ENCODE assay signal across 15 mouse cellular contexts in genomic region chr9:61673575-61674203, GRCm38 (mm10).
DNase-seq lines count a peak whose midpoint lies in the region; ATAC-seq and TF ChIP-seq lines count a peak whose summit lies in the region.
"Had no signal": no experiment of that assay in that cellular context is flagged by ENCODE, and none has a peak within 500 bp of the region (broad histone marks: within the 10 kb centered on the region; RNA-seq: fewer than 3 reads in every experiment).

No protein-coding gene starts in this region.

- peak overlapping the region; percentile 63; the same call in 1 of the 2 replicates for H3K27ac ChIP-seq in midbrain, embryonic 10.5 days (replicated peaks)
- H3K27ac ChIP-seq in midbrain, embryonic 14.5 days (replicated peaks; ENCODE audit: low read depth, low read length): no peak overlapping the region
- peak overlapping the region; percentile 29 for H3K27ac ChIP-seq in intestine, postnatal 0 days (ENCODE audit: low read depth, low read length)
- H3K27ac ChIP-seq: liver, embryonic 13.5 days; midbrain, embryonic 13.5 days; neural tube, embryonic 13.5 days had no signal

- DNase-seq in midbrain, embryonic 10.5 days (ENCODE audit: low spot score): peak; percentile 23
- DNase-seq in midbrain, embryonic 14.5 days: no peak
- DNase-seq in kidney, postnatal 36 days: peak; percentile 56 to 70
- no peak for DNase-seq in thymus, postnatal 0 days (ENCODE audit: low spot score)
- no peak for DNase-seq in heart, adult 11 months
- no peak for DNase-seq in frontal cortex, postnatal 36 days (ENCODE audit: low spot score in 2 of 2)
- DNase-seq in ovary, adult 18-20 months (ENCODE audit: low spot score): no peak
- DNase-seq: cerebellum, adult 18-20 months; liver, embryonic 13.5 days; lung, postnatal 14 days; thymus, adult 2 months had no signal

- no peaks in the 10 kb centered on the region for H3K27me3 ChIP-seq in midbrain, embryonic 10.5 days (ENCODE audit: low read depth, poor library complexity, severe bottlenecking)
- H3K27me3 ChIP-seq in midbrain, embryonic 14.5 days (ENCODE audit: control insufficient read depth, insufficient read depth, low read length): no peaks in the 10 kb centered on the region
- no peaks in the 10 kb centered on the region for H3K27me3 ChIP-seq in intestine, postnatal 0 days (replicated peaks; ENCODE audit: control insufficient read depth, insufficient read depth, low read length)
- H3K27me3 ChIP-seq: liver, embryonic 13.5 days; midbrain, embryonic 13.5 days had no signal

- no peak for ATAC-seq in midbrain, embryonic 14.5 days (ENCODE audit: low FRiP score, low TSS enrichment)
- ATAC-seq in intestine, postnatal 0 days: peak; percentile 70
- ATAC-seq: midbrain, embryonic 13.5 days had no signal

- H3K36me3 ChIP-seq in midbrain, embryonic 10.5 days: no peaks in the 10 kb centered on the region
- no peaks in the 10 kb centered on the region for H3K36me3 ChIP-seq in midbrain, embryonic 14.5 days (ENCODE audit: control insufficient read depth, insufficient read depth, low read length)
- H3K36me3 ChIP-seq in intestine, postnatal 0 days (ENCODE audit: control insufficient read depth, insufficient read depth): no peaks in the 10 kb centered on the region
- H3K36me3 ChIP-seq: G1E; liver, embryonic 13.5 days; midbrain, embryonic 13.5 days; neural tube, embryonic 13.5 days had no signal

- no peaks in the 10 kb centered on the region for H3K9me3 ChIP-seq in midbrain, embryonic 10.5 days (replicated peaks)
- no peaks in the 10 kb centered on the region for H3K9me3 ChIP-seq in midbrain, embryonic 14.5 days (ENCODE audit: control insufficient read depth, low read length)
- H3K9me3 ChIP-seq in intestine, postnatal 0 days (ENCODE audit: control insufficient read depth): no peaks in the 10 kb centered on the region
- H3K9me3 ChIP-seq: G1E; liver, embryonic 13.5 days; midbrain, embryonic 13.5 days; neural tube, embryonic 13.5 days had no signal

- H3K4me3 ChIP-seq in midbrain, embryonic 10.5 days: no peak overlapping the region
- no peak overlapping the region for H3K4me3 ChIP-seq in midbrain, embryonic 14.5 days (replicated peaks; ENCODE audit: low read depth, low read length)
- H3K4me3 ChIP-seq in intestine, postnatal 0 days (ENCODE audit: low read depth, low read length): no peak overlapping the region
- H3K4me3 ChIP-seq: liver, embryonic 13.5 days; midbrain, embryonic 13.5 days; neural tube, embryonic 13.5 days had no signal

- WGBS in midbrain, embryonic 10.5 days: 74% methylated on average over 16 of the region's 16 CpGs
- WGBS in midbrain, embryonic 14.5 days: 75% methylated on average over 16 of the region's 16 CpGs
- WGBS in intestine, postnatal 0 days: 41% methylated on average over 16 of the region's 16 CpGs

- H3K9ac ChIP-seq in midbrain, embryonic 14.5 days (replicated peaks; ENCODE audit: low read length): no peak overlapping the region
- no peak overlapping the region for H3K9ac ChIP-seq in intestine, postnatal 0 days (ENCODE audit: low read depth, low read length)
- H3K9ac ChIP-seq: liver, embryonic 13.5 days; midbrain, embryonic 13.5 days; neural tube, embryonic 13.5 days had no signal

- no peak for TF ChIP-seq CTCF in intestine, postnatal 0 days (IDR thresholded peaks at IDR 0.05; ENCODE audit: low read depth)

- no peak overlapping the region for H3K4me2 ChIP-seq in midbrain, embryonic 14.5 days (ENCODE audit: low read length)
- no peak overlapping the region for H3K4me2 ChIP-seq in intestine, postnatal 0 days (replicated peaks; ENCODE audit: low read depth)
- H3K4me2 ChIP-seq: liver, embryonic 13.5 days; midbrain, embryonic 13.5 days; neural tube, embryonic 13.5 days had no signal

- H3K4me1 ChIP-seq in midbrain, embryonic 10.5 days: peaks cover 30% of the 10 kb centered on the region
- no peaks in the 10 kb centered on the region for H3K4me1 ChIP-seq in midbrain, embryonic 14.5 days (ENCODE audit: control insufficient read depth, insufficient read depth, low read length)
- H3K4me1 ChIP-seq in intestine, postnatal 0 days (replicated peaks; ENCODE audit: control insufficient read depth, insufficient read depth, low read length): 0 out of 2 replicates have a peak, but pooled peaks cover 15% of the 10 kb centered on the region

Comparison
In these comparisons a context has a peak if more than half of its experiments do, and no peak if none do; other contexts are left out.
1. DNase-seq: peak in midbrain, embryonic 10.5 days (single experiment) and kidney, postnatal 36 days (2 of 2); none in midbrain, embryonic 14.5 days (single experiment), thymus, postnatal 0 days (single experiment), heart, adult 11 months (single experiment), frontal cortex, postnatal 36 days (0 of 2) and ovary, adult 18-20 months (single experiment).